Mouse (Mus musculus) layer of hippocampus, adult 2 months (tissue): ENCODE measurements around the gene Kcnab1. TPM values are rescaled to one million over a fixed set of nuclear protein-coding genes. Genes with fewer than 3 reads are reported as not detected.

Experiments used
- DNase-seq, 2 experiments: peaks; one replicate each; pipeline ENCODE4 v3.0.0; 2022; ENCODE audit warnings: low spot score in 2 of 2
- H3K27ac ChIP-seq: fragments of 200-600 bp; 2 replicates; pipeline ENCODE4 v1.8.1; 2022
- H3K4me3 ChIP-seq: fragments of 200-600 bp; 2 replicates; pipeline ENCODE4 v1.8.1; 2022; ENCODE audit warnings: mild to moderate bottlenecking
- CTCF ChIP-seq: fragments of 200-600 bp; conservative IDR thresholded peaks from 2 replicates; pipeline ENCODE4 v1.8.1; 2022; ENCODE audit warnings: antibody characterized with exemption, mild to moderate bottlenecking, moderate library complexity
- total RNA-seq, 2 experiments: library from RNA; stranded (reverse); gene quantifications; 2 replicates each; pipeline ENCODE4 v1.2.3; 2021

Kcnab1 gene
- total RNA-seq, 2 experiments from 2014 or later, result 138 to 151 TPM

- TF ChIP-seq CTCF, result no peak
- H3K4me3 ChIP-seq, result no peak overlapping the region
- H3K27ac ChIP-seq, result peak overlapping the region; percentile 85
- no peak for DNase-seq
These were observed 108.7 kb downstream of the Kcnab1 start for GRCm38 (mm10) chr3:65217673-65218579.

GRCm38 (mm10) chr3:65220287-65220686, 111.1 kb downstream of the Kcnab1 start:
- Histone ChIP-seq H3K27ac (no peak overlapping the region), H3K4me3 (no peak overlapping the region)
- TF ChIP-seq CTCF, result peak; percentile 64
- DNase-seq, result no peak

GRCm38 (mm10) chr3:65223635-65224034, 114.5 kb downstream of the Kcnab1 start:
- no peak for DNase-seq

GRCm38 (mm10) chr3:65230978-65231377, 121.8 kb downstream of the Kcnab1 start:
- H3K4me3 ChIP-seq, result no peak overlapping the region
- no peak for DNase-seq
- peak overlapping the region; percentile 40 for H3K27ac ChIP-seq
- no peak for TF ChIP-seq CTCF

More at GRCm38 (mm10) chr3:65223635-65224034, 114.5 kb downstream of the Kcnab1 start:
- no peak for TF ChIP-seq CTCF
- H3K27ac ChIP-seq, result no peak overlapping the region
- H3K4me3 ChIP-seq, result no peak overlapping the region

- DNase-seq, result no peak
- H3K4me3 ChIP-seq, result no peak overlapping the region
- peak overlapping the region; percentile 40 for H3K27ac ChIP-seq
- no peak for TF ChIP-seq CTCF
These were observed 122.4 kb downstream of the Kcnab1 start for GRCm38 (mm10) chr3:65231419-65232090.

GRCm38 (mm10) chr3:65249023-65249422, 139.8 kb downstream of the Kcnab1 start:
- peak in 1 of 2 experiments; percentile 25 for DNase-seq

GRCm38 (mm10) chr3:65260521-65260920, 151.3 kb downstream of the Kcnab1 start:
- DNase-seq, result no peak
- no peak overlapping the region for H3K4me3 ChIP-seq
- no peak for TF ChIP-seq CTCF
- H3K27ac ChIP-seq, result no peak overlapping the region

More at GRCm38 (mm10) chr3:65249023-65249422, 139.8 kb downstream of the Kcnab1 start:
- TF ChIP-seq CTCF, result no peak
- Histone ChIP-seq H3K27ac (peak overlapping the region; percentile 24; the same call in 1 of the 2 replicates), H3K4me3 (no peak overlapping the region)

- no peak for TF ChIP-seq CTCF
- H3K4me3 ChIP-seq, result no peak overlapping the region
- H3K27ac ChIP-seq, result peak overlapping the region; percentile 41; the same call in 1 of the 2 replicates
- DNase-seq, result no peak
These were observed 153.6 kb downstream of the Kcnab1 start for GRCm38 (mm10) chr3:65262506-65263422.

- no peak overlapping the region for H3K27ac ChIP-seq
- H3K4me3 ChIP-seq, result no peak overlapping the region
- TF ChIP-seq CTCF, result no peak
- DNase-seq, result no peak
These were observed 164.1 kb downstream of the Kcnab1 start for GRCm38 (mm10) chr3:65273317-65273716.

- TF ChIP-seq CTCF, result no peak
- Histone ChIP-seq H3K27ac (peak overlapping the region; percentile 59), H3K4me3 (no peak overlapping the region)
- no peak for DNase-seq
These were observed 168.6 kb downstream of the Kcnab1 start for GRCm38 (mm10) chr3:65277777-65278176.

GRCm38 (mm10) chr3:65283366-65283765, 174.2 kb downstream of the Kcnab1 start:
- Histone ChIP-seq H3K27ac (no peak overlapping the region), H3K4me3 (no peak overlapping the region)
- no peak for TF ChIP-seq CTCF
- DNase-seq, result no peak

GRCm38 (mm10) chr3:65288994-65289393, 179.8 kb downstream of the Kcnab1 start:
- no peak for DNase-seq
- Histone ChIP-seq H3K27ac (peak overlapping the region; percentile 61; the same call in 1 of the 2 replicates), H3K4me3 (no peak overlapping the region)
- no peak for TF ChIP-seq CTCF
